Mouse (Mus musculus) megakaryocyte progenitor cell, adult 5-6 weeks (primary cell): ENCODE measurements around the gene Bend6. TPM values are rescaled to one million over a fixed set of nuclear protein-coding genes. Genes with fewer than 3 reads are reported as not detected.

Source experiments
- ATAC-seq: replicated peaks from 2 replicates; pipeline ENCODE4 v1.8.0; 2016; ENCODE audit warnings: mild to moderate bottlenecking, moderate TSS enrichment, inconsistent platforms; ENCODE audit not compliant: poor library complexity
- total RNA-seq, 2 experiments: library from RNA; stranded (forward) in 1 of 2; stranded (reverse) in 1 of 2; fragments of 157-497, 149-512 nt in 1 of 2; fragments of 200-1000 nt in 1 of 2; gene quantifications; 2 replicates each; pipeline versions ENCODE4 v1.2.3 to v1.2.4; 2015 to 2017

Gene Bend6
- total RNA-seq, 2 experiments from 2014 or later: not detected

DNA sequence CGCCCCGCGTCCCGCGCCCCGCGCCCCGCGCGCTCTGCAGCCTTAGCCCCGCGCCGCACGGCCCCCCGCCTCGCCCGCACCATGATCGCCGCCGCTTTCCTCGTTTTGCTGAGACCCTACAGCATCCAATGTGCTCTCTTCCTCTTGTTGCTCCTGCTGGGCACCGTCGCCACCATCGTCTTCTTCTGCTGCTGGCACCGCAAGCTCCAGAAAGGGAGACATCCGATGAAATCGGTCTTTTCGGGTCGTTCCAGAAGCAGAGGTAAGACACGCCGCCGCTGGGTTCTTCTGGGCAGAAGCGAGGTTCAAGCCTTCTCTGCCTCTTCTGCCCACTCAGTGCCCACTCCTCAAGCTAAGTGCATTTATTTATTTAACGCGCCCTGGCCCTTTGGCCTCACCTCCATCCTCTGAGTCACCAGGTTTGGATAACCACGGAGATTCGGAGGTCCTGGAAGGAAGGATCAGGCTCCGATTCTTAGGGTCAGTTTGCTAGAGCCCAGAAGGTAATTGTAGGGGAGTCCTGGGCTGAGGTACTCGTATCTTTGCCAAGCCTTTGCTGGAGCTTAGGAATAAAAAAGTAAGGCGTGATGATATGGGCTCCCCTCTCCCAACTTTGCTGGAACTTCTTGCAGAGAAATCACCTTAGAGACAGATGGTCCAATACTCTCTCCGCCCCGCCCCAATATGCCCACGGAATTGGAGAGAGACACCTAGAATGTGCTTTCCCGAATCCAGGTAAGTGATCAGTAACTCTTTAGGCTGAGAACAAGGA lies 761 bp upstream of the Bend6 start, which contains the start of gene Dst:
Dst (plus strand) TSS at position 35 of the 772 bp plus-strand sequence.
- no peak for ATAC-seq

DNA sequence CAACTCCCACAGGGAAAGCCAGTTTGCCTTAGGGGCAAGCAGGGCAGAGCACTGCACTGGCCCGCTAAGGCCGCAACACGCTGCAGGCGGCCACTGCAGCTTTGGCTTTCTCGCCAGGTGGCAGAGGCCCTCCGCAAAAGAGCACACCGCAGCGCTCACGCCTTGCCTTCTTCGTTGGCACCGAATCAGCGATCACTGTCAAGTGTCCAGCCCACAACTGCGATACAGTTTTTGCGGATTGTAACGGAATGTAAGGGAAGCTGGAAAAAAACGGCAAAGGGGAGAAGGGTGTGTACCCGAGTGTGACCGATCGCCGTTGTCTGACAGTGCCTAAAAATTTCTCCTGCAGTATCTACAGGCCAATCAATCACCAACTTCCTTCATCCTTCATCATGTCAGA lies 689 bp downstream of the Bend6 start:
- ATAC-seq: no peak

DNA sequence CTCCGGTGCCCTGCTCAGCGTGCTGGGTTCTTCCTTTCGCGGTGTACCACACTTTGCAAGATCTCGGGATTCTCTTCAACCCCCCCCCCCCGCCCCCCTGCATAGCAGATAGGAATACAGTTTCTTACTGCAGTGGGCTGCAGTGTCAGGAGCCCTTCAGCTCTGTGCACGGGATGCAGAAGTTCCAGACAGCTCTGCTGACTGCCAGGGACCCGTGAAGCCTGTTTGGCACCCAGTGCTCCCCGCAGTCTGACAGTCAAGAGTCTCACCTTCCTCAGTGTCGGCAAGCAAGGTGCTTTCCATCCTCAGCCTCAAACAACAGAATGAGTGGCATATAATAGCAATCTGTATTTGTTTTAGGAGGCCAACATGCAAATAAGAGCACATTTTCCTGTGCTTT lies 1.4 kb downstream of the Bend6 start:
- no peak for ATAC-seq

DNA sequence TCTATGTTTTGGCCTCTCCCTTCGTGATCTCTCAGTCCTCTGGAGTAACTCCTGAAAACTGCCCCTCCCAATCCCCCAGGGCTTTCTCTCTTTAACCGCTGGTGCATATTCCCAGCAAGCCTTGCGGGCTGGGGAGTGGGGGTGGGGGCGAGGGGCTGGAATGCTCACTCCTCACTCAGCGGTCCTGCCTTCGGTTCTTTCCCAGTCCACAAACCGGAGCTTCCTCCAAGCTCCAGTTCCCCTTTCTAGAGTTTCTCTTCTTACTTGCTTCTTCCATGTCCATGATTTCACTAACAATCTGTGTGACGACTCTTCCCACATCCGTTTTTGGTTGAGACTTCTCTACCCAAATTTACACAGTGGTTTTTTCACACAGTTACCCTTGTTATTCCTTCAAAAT lies 4.0 kb downstream of the Bend6 start:
- ATAC-seq: peak; percentile 80

DNA sequence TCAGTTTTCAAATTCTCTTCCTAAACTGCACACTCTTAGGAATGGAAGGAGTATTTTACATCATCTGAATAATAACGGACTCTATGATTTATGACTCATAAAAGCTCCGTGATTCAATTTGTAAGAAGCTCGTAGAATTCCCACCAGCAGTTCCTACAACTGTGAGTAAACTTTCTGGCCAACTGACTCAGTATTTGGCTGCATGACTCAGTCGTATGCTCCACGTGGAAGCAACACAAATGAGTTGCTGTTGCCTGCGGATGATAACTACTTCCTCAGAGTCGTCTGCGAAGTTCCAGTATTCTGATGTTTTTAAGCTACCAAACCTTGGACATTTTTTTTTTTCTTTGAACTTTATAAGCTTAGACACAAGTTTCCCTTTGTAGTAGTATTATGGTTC lies 7.4 kb downstream of the Bend6 start:
- no peak for ATAC-seq

DNA sequence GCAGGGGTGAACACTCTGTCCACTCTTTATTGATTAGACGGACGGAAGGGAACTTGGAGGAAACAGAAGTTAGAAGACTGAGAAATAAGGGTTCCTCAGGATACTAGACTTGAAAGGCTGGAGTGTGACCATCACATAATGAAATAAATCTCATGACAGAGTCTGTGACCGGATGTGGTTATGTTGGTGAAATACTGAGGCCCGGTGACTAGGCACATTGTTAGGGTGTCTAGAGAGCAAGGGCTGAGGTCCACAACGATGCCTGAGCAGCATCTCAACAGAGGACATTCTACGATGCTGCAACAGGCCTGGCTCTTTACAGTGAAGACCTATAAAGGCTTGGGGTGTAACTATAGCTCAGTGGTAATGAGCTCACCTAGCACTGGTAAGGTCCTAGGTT lies 9.2 kb downstream of the Bend6 start:
- peak; percentile 46 for ATAC-seq

DNA sequence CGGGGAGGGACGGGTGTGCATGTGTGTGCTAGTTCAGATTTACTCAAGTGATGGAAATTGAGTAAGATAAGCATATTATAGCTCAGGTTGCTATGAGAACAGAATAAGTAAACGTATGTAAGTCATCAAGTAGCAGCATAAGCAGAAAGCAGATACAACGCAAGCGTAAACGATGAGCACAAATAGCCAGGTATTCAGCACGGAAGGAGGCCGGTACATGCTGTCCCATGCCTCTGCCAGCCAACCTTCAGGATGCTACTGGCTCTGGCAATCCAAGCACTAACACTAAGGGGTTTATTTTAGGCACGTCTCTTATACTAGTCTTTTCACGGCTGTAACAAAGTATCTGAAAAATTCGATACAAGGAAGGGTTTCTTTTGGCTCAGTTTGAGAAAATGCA lies 10.2 kb downstream of the Bend6 start:
- no peak for ATAC-seq

DNA sequence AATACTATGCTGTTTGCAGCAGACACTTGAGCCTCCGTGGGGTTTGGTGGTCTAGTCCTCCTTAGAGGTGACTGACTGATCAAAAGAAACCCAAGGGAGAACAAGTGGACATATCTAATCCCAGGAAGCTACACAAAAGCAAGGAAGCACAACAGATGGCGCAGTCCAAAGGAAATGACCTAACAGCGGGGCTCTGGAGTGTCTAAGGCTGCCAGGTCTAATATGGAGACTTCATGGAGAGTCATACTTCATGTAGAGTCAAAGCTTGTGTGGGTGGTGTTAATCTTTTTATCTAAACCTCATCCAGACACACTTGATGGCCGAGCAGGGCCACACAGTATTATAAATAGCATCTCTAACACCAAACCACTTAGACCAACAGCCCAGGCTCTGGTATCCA lies 10.9 kb downstream of the Bend6 start:
- ATAC-seq: no peak

DNA sequence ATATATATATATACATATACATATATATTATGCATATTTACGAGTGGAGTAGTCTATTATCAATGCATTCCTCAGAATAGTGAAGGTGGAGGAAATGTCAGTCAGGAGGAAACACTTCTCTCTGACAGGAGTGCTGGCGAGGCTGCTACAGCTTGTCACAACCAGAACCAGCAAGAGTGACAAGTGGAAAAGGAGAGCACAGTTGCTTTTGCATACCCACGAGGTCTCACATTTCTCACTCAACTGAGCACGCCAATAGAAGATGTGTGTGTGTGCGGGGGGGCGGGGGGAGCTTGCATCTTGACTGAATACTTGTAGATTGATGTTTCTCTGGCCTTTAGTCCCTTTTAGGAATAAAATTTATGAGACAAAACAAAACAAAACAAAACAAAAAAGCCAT lies 11.5 kb downstream of the Bend6 start:
- no peak for ATAC-seq

DNA sequence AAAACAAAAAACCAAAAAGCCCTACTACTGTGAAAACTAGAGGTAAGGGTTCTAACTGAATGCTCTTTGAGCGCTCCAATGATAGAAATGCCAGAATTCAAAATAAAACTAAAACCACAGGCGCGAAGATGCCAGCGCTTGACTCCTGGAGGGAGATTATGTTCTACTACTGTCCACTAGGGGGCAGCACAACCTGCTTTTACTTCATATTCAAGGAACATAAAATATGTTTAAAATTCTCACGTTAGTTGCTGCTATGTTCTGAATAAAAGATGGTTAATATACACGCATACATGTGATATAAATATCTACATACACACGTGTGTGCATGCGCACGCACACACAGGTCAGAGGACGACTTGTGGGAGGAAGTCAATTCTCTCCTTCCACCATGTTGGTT lies 14.8 kb downstream of the Bend6 start:
- peak; percentile 50; the same call in 1 of the 2 replicates for ATAC-seq

DNA sequence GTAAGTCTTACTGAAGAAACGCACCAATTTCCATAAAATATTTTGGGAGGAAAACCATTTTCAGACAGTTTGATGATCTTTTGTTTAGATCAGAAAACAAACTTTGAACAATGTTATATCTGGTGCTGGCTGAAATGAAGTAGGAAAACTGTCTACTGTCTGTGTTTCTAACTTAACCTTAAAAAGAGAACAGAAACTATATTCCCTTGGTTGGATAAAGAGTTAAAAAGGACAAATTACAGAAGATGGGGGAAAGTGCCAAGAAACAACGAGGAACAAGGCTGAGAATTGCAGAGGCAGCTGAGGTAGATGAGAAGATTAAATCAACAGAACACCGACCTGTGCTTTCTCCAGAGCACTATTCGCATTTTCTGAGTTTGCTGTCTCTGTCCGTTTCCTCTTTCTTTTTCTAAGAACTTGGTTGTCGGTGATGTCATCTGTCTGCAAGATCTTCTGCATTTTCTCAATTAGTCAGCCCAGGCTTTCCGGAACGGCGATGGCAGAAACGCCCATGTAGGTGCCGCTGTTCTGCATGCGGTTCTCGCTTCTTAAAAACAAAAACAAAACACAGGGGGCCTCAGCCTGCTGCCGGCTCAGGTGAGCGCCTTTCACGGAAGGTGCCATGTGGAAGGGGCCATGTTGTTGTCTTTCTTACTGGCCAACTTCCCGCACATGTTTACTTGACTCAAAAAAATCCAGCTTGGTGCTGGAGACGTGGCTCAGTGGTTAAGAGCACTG lies 24.3 kb downstream of the Bend6 start:
- peak; percentile 99 for ATAC-seq

DNA sequence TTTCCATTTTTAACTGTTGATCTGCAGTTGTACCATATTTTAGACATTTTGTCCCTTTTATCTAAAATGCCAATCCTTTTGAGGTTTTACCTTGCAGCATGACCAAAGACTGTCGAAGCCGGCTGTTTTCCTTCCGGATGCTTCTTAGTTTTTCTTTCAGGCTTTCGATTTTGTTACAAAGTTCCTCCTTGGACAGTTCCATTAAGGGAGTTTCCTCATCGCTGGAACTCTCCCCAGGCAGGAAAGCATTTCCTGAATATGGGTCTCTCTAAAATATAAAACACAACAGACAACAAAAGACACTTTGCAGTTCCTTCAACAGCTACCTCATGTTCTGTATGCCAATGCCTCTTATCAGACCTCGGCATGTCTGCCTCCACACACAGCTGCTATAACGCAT lies 29.4 kb downstream of the Bend6 start:
- ATAC-seq: no peak

DNA sequence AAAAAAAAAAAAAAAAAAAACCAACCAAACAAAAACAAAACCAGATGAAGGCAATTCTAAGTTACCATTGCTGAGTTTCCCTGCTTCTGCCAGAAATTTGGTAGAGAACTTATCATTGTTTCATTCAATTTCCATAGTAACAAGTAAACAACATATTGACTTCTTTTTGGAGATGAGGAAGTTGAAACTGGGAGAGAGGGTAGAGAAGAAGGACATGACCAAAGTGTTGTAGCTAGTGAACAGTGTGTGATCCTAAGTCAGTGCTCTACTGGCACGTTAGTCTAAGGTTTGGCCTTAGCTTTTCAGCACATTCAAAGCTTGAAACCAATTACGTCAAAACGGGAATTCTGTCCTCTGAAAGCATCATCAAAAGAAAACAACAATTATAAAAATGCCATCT lies 31.2 kb downstream of the Bend6 start:
- ATAC-seq: 0 out of 2 replicates have a peak, but pooled peaks have one; percentile 54

DNA sequence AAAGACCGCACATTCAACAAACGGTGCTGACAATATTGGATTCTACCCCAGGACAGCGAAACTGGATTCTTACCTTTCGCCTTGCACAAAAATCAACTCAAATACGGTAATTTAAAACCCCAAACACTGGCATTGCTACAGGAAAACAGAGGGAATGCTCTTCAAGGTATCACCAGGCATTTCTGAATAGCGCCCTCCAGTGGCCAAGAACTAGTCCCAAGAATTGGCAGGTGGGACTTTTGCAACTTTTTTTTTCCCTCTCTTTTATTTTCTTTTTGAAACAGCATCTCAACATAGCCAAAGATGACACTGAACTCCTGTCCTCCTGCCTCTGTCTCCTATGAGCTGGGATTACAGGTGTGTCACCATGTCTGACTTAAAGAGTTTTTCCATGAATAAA lies 31.9 kb downstream of the Bend6 start:
- no peak for ATAC-seq

DNA sequence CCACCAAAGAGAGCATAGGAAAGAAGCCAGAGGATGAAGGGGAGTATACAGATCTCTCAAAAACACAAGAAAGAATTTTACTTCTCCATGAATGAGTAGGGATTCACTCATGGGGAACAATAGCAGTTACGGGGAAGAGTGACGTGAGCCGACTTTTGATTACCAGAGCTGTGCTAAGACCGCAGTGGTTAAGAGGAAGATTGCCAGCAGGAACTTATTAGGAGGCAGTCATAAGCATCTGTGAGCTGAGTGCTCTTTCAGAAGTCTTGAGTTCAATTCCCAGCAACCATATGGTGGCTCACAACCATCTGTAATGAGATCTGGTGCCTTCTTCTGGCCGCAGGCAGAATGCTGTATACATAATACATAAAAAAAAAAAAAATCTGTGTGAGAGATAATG lies 34.1 kb downstream of the Bend6 start:
- ATAC-seq: no peak

DNA sequence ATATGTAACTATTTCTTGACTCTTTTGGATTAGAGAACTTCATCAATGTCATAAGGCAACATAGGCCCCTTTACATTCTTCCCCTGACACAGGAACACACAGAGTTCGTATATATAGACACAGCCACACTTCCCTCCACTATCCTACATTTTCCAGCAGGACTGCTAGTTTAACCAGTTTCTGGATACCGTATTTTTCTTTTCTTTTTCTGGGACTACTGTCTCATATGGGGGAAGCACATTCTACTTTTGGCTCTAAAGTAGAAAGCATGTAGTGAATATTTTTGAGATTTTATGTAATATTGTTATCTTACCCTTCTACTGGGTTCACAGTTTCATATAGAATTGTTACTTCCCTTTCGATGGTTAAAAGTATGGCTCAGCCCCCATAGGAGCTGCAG lies 38.2 kb downstream of the Bend6 start:
- no peak for ATAC-seq

DNA sequence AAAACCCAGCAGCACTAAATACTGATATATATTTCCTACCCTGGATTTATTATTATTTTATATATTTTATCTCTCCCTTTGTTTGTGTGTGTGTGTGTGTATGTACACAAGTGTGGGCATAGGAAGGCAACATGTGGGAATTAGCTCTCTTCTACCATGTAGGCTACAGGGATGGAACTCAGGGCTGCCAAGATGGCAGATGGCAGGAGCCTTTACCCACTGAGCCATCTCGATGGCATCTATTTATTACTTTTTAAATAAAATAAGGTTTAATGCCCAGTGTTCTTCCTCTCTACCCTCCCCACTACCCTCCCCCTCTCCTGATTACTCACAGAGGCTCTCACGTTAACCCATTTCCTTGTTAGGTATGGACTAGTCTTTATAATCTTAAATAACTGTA lies 38.6 kb downstream of the Bend6 start:
- ATAC-seq: no peak

DNA sequence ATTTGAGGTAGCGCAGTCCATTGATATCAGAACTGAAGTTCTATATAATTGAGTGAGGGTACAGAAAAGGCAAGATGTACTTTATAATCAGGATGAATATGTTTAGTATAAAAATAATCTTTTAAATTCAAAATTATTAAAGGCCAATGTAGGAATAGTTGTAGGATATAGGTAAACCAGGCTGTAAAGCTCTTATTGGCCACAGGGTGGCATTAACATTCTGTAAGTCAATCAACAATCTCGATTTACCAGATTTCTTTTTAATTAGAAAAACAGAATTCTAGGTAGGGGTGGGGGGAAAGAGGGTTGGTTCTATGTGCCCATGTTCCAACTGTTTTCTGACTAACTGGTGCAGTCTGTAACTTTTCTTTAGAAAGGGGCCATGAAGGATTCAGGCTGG lies 60.8 kb downstream of the Bend6 start:
- ATAC-seq: no peak

DNA sequence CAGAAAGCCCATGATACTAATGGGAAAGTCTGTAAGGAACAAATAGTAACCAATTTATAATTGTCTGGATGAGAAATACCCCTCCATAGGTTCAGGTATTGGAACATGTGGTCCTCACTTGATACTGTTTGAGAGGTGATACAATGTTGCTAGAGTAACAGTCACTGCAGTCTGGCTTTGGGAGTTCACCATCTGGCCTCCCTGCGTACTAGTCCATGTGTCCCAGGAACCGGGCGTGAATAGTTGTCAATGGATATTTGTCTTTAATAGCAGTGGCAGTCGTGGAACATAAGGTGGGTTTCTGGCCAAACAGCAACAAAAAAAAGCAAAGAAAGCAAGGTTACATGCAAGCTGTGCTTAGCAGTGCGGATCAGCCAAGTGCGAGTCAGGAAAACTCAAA lies 63.8 kb downstream of the Bend6 start:
- ATAC-seq: no peak

DNA sequence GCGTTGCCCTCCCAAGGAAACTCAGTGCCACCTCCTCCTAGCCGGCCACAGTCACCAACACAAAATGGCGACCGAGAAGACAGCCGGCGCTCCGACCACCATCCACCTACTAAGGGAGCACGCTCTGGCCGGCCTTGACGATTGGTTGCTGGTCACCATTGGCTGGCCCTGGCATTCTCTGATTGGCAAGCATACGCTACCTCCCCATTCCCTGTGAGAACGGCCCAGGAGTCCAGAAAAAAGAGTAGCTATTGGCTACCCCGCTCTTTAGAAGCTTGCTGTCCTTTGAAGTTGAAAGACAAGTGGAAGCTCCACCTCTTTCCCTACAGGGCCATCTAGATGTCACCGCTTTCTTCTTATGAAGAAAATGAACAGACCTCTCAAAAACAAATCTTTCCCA lies 68.7 kb downstream of the Bend6 start:
- ATAC-seq: peak; percentile 48

DNA sequence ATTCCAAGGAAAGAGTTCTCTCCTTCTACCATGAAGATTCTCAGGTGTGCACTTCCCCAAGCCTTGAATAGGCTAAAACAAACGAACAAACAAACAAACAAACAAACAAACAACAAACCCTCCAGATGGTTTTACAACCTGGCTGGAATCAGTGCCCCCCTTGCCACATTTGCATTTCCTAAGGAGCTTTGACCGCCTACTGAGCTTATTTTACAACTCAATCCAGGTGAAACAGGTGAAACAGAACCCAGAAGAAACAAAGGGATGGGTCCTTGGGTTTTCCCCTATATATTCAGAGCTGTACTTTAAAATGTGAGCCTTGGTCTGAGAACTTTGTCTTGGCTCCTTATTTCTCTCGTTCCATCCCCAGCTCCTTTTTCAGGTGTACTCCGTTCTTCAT lies 77.0 kb downstream of the Bend6 start:
- ATAC-seq: no peak

DNA sequence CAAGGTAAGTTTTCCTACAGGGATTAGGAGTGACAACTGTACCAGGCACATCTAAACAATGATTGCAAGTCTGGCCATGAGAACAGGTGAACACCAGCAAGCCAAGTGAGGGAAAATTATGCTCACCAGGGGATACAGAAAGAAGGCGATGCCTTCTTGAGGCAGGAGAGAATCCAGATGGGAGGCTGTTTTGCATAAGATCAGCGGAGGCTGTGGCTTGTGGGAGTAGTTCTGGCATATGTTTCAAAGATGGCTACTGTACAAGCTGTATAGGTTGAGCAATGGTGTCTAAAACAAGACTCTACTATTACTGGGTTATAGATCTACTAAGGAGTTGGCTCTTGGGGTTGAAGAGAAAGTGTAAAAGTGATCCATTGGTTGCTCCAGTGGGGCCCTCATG lies 89.7 kb downstream of the Bend6 start:
- no peak for ATAC-seq
